Mouse (Mus musculus) cerebellum, adult 9-10 months (tissue): Measurements from ENCODE around the gene Tnr.
A peak's percentile ranks its signal among the peaks of the same experiment; 100 is the strongest.

Source experiments
- DNase-seq: peaks from one replicate; pipeline ENCODE4 v3.0.0; 2022

Gene Tnr

GRCm38 (mm10) chr1:159639408-159639807 is 115.8 kb downstream of the Tnr start:
- DNase-seq: no peak

GRCm38 (mm10) chr1:159645719-159646118 is 122.2 kb downstream of the Tnr start:
- DNase-seq: no peak

- no peak for DNase-seq
Measured at GRCm38 (mm10) chr1:159650486-159650885, 126.9 kb downstream of the Tnr start.

- no peak for DNase-seq
Measured at GRCm38 (mm10) chr1:159655241-159655640, 131.7 kb downstream of the Tnr start.

GRCm38 (mm10) chr1:159657856-159658542 is 134.4 kb downstream of the Tnr start:
- no peak for DNase-seq

- no peak for DNase-seq
Measured at GRCm38 (mm10) chr1:159660620-159661501, 137.3 kb downstream of the Tnr start.

GRCm38 (mm10) chr1:159664496-159664895 is 140.9 kb downstream of the Tnr start:
- peak; percentile 70 for DNase-seq

GRCm38 (mm10) chr1:159664945-159665344 is 141.4 kb downstream of the Tnr start:
- DNase-seq: no peak

- DNase-seq: no peak
Measured at GRCm38 (mm10) chr1:159670629-159671150, 147.1 kb downstream of the Tnr start.

- no peak for DNase-seq
Measured at GRCm38 (mm10) chr1:159671181-159671580, 147.6 kb downstream of the Tnr start.

- DNase-seq: no peak
Measured at GRCm38 (mm10) chr1:159674240-159674639, 150.7 kb downstream of the Tnr start.

- DNase-seq: no peak
Measured at GRCm38 (mm10) chr1:159675472-159675871, 151.9 kb downstream of the Tnr start.

GRCm38 (mm10) chr1:159678221-159678935 is 154.8 kb downstream of the Tnr start:
- DNase-seq: peak; percentile 96

GRCm38 (mm10) chr1:159681252-159681651 is 157.7 kb downstream of the Tnr start:
- no peak for DNase-seq

GRCm38 (mm10) chr1:159686476-159687231 is 163.1 kb downstream of the Tnr start:
- DNase-seq: peak; percentile 99

- no peak for DNase-seq
Measured at GRCm38 (mm10) chr1:159696717-159697116, 173.1 kb downstream of the Tnr start.

- DNase-seq: no peak
Measured at GRCm38 (mm10) chr1:159702038-159702437, 178.5 kb downstream of the Tnr start.

GRCm38 (mm10) chr1:159704925-159705324 is 181.4 kb downstream of the Tnr start:
- no peak for DNase-seq

GRCm38 (mm10) chr1:159716301-159716700 is 192.7 kb downstream of the Tnr start:
- DNase-seq: no peak

- peak; percentile 52 for DNase-seq
Measured at GRCm38 (mm10) chr1:159717016-159717415, 193.4 kb downstream of the Tnr start.

GRCm38 (mm10) chr1:159723733-159724132 is 200.2 kb downstream of the Tnr start:
- no peak for DNase-seq

- DNase-seq: no peak
Measured at GRCm38 (mm10) chr1:159729270-159729669, 205.7 kb downstream of the Tnr start.
